Mouse (Mus musculus) erythroid progenitor cell, adult 5-6 weeks (primary cell): ENCODE data around the gene Zfp628. TPM values are rescaled to one million over a fixed set of nuclear protein-coding genes. Genes with fewer than 3 reads are reported as not detected.

Source experiments
- ATAC-seq: replicated peaks from 2 replicates; pipeline ENCODE4 v1.8.0; 2016; ENCODE audit warnings: moderate number of reproducible peaks, mild to moderate bottlenecking, moderate TSS enrichment, inconsistent platforms; ENCODE audit not compliant: poor library complexity, low FRiP score, severe bottlenecking
- total RNA-seq, 2 experiments: library from RNA; stranded (forward) in 1 of 2; stranded (reverse) in 1 of 2; fragments of 150-400 nt in 1 of 2; fragments of 186-747, 209-891 nt in 1 of 2; gene quantifications; 2 replicates each; pipeline versions ENCODE4 v1.2.3 to v1.2.4; 2015 to 2017; ENCODE audit warnings: low replicate concordance in 2 of 2

Gene Zfp628
- total RNA-seq, 2 experiments from 2014 or later = 7.1 to 11.6 TPM

- no peak for ATAC-seq
These were observed 19.3 kb downstream of the Zfp628 start for GRCm38 (mm10) chr7:4934160-4934914.

DNA sequence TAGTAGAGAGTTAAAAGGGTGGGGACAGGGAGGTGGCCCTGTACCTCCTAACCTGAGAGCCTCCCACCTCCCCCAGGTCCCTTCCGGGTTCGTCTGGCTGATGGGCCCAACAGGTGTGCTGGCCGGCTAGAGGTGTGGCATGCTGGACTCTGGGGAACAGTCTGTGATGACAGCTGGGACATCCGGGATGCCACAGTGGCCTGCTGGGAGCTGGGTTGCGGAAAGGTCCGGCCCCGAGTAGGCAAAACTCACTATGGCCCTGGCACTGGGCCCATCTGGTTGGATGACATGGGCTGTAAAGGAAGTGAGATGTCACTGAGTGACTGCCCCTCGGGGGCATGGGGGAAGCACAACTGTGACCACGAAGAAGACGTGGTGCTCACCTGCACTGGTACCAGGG lies 21.8 kb downstream of the Zfp628 start:
- no peak for ATAC-seq

DNA sequence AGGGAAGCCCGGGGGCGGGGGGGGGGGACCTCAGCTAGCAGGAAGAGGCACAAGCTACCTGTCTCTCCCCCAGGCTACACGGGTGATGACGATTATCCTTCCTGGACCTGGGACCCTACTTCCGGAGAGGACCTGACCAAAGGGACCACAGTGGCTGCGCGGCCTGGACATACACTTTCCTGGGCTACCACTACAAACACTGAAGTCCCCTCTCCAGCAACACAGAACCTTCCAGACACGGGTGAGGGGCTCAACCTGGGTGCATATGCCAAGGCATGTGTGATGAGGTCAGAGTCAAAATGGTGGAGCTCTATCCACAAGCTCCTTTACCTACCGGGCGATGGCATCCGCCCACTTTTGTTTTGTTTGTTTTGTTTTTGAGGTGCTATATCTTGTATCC lies 22.4 kb downstream of the Zfp628 start:
- ATAC-seq = no peak

GRCm38 (mm10) chr7:4938456-4938855 lies 23.4 kb downstream of the Zfp628 start:
- ATAC-seq = peak; percentile 67; the same call in 1 of the 2 replicates

- ATAC-seq = peak; percentile 55
These were observed 25.1 kb downstream of the Zfp628 start for GRCm38 (mm10) chr7:4940068-4940479.

DNA sequence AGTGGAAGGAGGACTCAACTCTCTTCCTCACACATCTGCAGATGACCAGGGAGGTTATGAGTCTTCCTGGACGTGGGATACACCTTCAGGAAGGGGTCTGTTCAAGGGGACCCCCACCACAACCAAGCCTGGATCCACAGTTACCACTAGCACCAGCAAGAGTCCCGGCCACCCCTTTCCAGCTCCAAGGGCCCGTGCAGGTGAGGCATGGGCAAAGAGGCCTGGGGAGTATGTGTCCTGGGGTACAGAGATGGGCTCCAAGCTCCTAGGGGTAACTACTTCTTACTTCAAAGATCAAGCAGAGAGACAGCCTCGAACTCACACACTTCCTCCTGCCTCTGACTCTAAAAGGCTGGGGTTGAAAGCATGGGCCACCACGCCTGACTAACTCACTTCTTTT lies 27.7 kb downstream of the Zfp628 start:
- ATAC-seq = no peak

DNA sequence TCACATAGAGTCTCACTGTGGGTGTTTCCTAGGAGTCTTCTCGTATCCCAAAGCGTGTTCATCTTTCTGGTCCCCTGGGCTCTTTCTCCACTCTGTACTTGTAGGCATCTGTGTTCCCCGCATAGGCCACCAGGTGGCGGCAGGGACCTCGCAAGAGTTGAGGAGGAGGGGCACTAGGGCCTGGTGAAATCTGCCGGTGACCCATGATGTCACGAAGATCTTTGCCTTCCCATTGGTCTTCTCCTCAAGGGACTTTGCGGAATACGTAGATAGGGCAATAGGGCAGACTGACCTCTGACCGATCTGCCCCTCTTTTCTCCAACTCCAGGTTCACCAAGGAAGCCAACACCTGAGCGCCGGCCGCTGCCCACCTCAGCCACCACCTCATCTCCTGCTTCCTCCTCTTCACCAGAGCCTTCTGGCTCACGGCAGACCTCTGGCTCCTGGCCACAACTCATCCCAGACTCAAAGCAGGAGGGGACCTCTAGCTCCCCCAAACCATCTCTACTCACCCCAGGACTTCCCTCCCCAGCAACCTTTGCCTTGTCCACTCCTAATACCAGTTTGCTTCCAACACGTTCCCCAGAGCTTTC lies 28.3 kb downstream of the Zfp628 start:
- ATAC-seq = peak; percentile 74

DNA sequence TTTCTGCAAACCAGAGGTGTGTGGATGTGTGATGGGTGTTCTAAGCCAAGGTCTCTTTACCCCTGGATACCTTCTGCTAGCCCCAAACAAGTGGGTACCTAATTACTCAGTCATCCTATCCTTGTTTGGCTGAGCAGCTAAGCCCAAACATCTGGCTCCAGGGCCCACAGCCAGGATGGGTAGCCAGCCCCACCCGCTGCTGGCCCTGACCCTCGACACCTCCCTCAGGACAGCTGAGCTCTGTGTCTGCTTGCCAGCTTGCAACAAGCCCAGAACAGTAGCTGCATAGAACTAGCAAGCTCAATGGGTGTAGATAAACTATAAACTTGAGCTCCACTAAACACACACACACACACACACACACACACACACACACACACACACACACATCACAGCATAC lies 32.8 kb downstream of the Zfp628 start:
- ATAC-seq = no peak

GRCm38 (mm10) chr7:4948386-4948785 lies 33.4 kb downstream of the Zfp628 start:
- ATAC-seq = no peak

DNA sequence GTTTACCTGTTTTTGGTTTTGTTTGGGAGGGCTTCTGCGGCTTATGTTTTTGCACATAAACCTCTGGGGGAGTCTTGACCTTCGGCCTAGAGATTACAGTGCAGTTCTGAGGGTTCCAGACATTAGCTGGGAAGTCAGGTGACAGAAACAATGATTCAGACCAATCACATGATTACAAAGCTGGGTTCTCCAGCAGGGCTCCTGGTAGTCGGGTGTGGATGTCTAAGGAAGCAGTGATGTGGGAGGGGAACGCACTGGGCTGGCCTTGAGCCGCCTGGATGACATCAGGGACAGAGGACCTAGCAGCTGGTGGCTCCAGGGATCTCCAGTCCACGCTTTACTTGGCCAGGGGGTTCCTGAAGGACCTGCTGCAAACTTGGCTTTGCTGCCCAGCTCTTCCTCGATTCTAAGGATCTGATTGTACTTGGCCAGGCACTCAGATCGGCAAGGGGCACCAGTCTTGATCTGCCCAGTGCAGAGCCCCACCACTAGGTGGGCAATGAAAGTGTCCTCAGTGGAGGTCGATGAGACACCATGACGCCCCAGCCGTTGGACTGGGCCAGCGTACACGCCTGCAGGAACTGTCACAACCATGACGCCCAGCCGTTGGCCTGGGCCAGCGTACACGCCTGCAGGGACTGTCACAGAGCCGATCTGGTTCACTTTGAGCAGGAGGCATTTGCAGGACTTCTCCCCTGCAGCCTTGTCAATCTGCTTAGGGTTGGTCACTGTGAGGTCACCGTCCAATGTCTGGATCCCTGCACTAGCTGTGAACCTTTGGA lies 35.7 kb downstream of the Zfp628 start:
- ATAC-seq = no peak

- ATAC-seq = no peak
These were observed 38.9 kb downstream of the Zfp628 start for GRCm38 (mm10) chr7:4953815-4954445.

- ATAC-seq = no peak
These were observed 42.3 kb downstream of the Zfp628 start for GRCm38 (mm10) chr7:4957361-4957760.

DNA sequence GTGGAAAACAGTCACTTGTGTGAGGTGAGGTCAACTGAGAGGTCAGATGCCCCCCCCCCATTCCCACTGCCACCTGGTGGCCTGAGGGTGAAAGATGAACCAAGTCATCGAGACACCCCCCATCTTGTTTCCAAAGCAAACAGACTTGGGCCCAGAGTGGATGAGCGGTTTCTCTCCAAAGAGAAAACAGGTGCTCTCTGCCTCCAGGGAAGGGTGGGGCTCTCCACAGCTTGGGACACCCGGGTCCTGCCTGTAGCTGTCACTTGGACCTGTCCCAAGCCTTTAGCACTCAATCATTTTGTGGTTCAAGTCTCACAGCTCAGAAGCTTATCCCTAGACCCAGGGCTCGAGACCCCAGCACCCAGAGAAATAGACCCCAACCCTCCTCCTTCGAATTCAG lies 48.5 kb downstream of the Zfp628 start:
- no peak for ATAC-seq

GRCm38 (mm10) chr7:4964272-4964671 lies 49.3 kb downstream of the Zfp628 start, which contains the start of gene Sbk2:
Gene Sbk2, minus strand, starts transcription at chr7:4964406.
- no peak for ATAC-seq

DNA sequence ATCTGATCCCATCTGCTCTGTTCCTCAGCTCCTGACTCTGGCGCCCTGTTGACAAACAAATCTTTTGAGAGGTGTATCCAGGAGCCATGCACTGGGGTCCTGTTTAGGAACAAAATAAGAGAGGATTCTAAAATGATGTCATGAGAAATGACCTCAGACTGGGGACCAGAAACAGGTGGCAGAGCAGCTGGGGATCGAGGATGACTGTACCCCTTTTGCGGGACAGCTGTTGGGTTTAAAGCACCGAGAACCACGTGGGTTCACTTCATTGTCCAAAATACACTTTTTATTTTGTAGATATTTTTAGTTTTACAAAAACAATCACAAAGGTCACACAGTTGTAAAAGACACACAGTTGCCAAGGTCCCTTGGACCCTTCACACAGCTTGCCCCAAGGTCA lies 50.0 kb downstream of the Zfp628 start:
- no peak for ATAC-seq

GRCm38 (mm10) chr7:4971068-4971467 lies 56.1 kb downstream of the Zfp628 start, which contains the start of gene Sbk3:
Gene Sbk3, minus strand, starts transcription at chr7:4971168.
- ATAC-seq = no peak
